Mouse (Mus musculus) duodenum, adult 2 months (tissue): ENCODE measurements around the gene Vmn1r228. TPM values are rescaled to one million over a fixed set of nuclear protein-coding genes. Genes with fewer than 3 reads are reported as not detected.

Source experiments
- polyA plus RNA-seq: library from polyadenylated mRNA; depleted of rRNA; stranded (reverse); fragments of >200 nt; gene quantifications from 2 replicates; pipeline ENCODE4 v1.2.3, GENCODE M21; 2012; ENCODE audit warnings: low replicate concordance; rRNA removed

Vmn1r228 gene
- not detected in 2 replicates for polyA plus RNA-seq

GRCm38 (mm10) chr17:20786057-20786456 lies at the start of gene Vmn1r228:
TSS of gene Vmn1r228 (minus strand) at chr17:20786157.

GRCm38 (mm10) chr17:20811255-20811654 lies 25.3 kb upstream of the Vmn1r228 start, which contains the start of gene Vmn1r229:
TSS of gene Vmn1r229 (plus strand) at chr17:20811555.

GRCm38 (mm10) chr17:20729543-20729942 lies 56.4 kb downstream of the Vmn1r228 start, which contains the start of gene Vmn1r227:
TSS of gene Vmn1r227 (plus strand) at chr17:20729843.

Other genes with a start within 250 kb of the Vmn1r228 start
- gene Vmn2r109, start 221.4 kb downstream of the Vmn1r228 start, polyA plus RNA-seq: not detected in 2 replicates
- gene Vmn2r110, start 189.7 kb downstream of the Vmn1r228 start, polyA plus RNA-seq: not detected in 2 replicates
- gene Fpr-rs3, start 161.3 kb downstream of the Vmn1r228 start, polyA plus RNA-seq: not detected in 2 replicates
- not detected in 2 replicates for gene Vmn1r226, start 103.3 kb downstream of the Vmn1r228 start, polyA plus RNA-seq
- not detected in 2 replicates for gene Vmn1r227, start 56.3 kb downstream of the Vmn1r228 start, polyA plus RNA-seq
- gene Vmn1r229, start 25.4 kb upstream of the Vmn1r228 start, polyA plus RNA-seq: not detected in 2 replicates
- not detected in 2 replicates for gene Vmn1r230, start 54.3 kb upstream of the Vmn1r228 start, polyA plus RNA-seq
- not detected in 2 replicates for gene Vmn1r231, start 118.9 kb upstream of the Vmn1r228 start, polyA plus RNA-seq
- gene Vmn1r232, start 133.6 kb upstream of the Vmn1r228 start, polyA plus RNA-seq: not detected in 2 replicates
- gene Ppp2r1a, start 159.2 kb upstream of the Vmn1r228 start, polyA plus RNA-seq: 86.2 and 96.5 TPM in 2 replicates
- not detected in 2 replicates for gene Vmn1r233, start 210.3 kb upstream of the Vmn1r228 start, polyA plus RNA-seq
- 0.36 and 0.44 TPM in 2 replicates for gene Zfp160, start 222.7 kb upstream of the Vmn1r228 start, polyA plus RNA-seq